Mouse (Mus musculus) adrenal gland, postnatal 4 days (tissue): ENCODE data around the gene Mid1. TPM values are rescaled to one million over a fixed set of nuclear protein-coding genes. Genes with fewer than 3 reads are reported as not detected.
"Not testable (repeated sequence)": the region's sequence is repeated elsewhere in the genome, so short reads cannot be mapped to it uniquely, and the experiment has no call there.

Source experiments
- DNase-seq, 2 experiments: peaks; one replicate each; pipeline ENCODE4 v3.0.0; 2021 to 2022; ENCODE audit warnings: low spot score in 2 of 2, mixed read lengths in 2 of 2
- total RNA-seq, 2 experiments: library from RNA; stranded (reverse); gene quantifications; 2 replicates each; pipeline ENCODE4 v1.2.3; 2021

The Mid1 gene
- total RNA-seq, 2 experiments from 2014 or later = 22.7 to 35.3 TPM

GRCm38 (mm10) chrX:170010581-170011528 is 325.9 kb downstream of the Mid1 start:
- DNase-seq = peak in 1 of 2 experiments; percentile 53

- not testable (repeated sequence) for DNase-seq
These were observed 326.5 kb downstream of the Mid1 start for GRCm38 (mm10) chrX:170011529-170011879.

GRCm38 (mm10) chrX:170013421-170013820 is 328.4 kb downstream of the Mid1 start:
- peak in 1 of 2 experiments; percentile 2 for DNase-seq

GRCm38 (mm10) chrX:170014038-170014437 is 329.0 kb downstream of the Mid1 start:
- not testable (repeated sequence) for DNase-seq

- not testable (repeated sequence) for DNase-seq
These were observed 330.9 kb downstream of the Mid1 start for GRCm38 (mm10) chrX:170015883-170016282.

GRCm38 (mm10) chrX:170017333-170018245 is 332.6 kb downstream of the Mid1 start:
- peak in 1 of 2 experiments; percentile 50 for DNase-seq

GRCm38 (mm10) chrX:170018571-170019218 is 333.7 kb downstream of the Mid1 start:
- DNase-seq = peak in 1 of 2 experiments; percentile 57

GRCm38 (mm10) chrX:170019219-170019953 is 334.4 kb downstream of the Mid1 start:
- DNase-seq = peak in 1 of 2 experiments; percentile 37

- DNase-seq = peak; percentile 89 to 100
These were observed 335.1 kb downstream of the Mid1 start for GRCm38 (mm10) chrX:170019954-170020689.

GRCm38 (mm10) chrX:170020690-170021050 is 335.7 kb downstream of the Mid1 start:
- peak in 1 of 2 experiments; percentile 55 for DNase-seq

- peak in 1 of 2 experiments; percentile 42 for DNase-seq
These were observed 336.2 kb downstream of the Mid1 start for GRCm38 (mm10) chrX:170021205-170021604.

GRCm38 (mm10) chrX:170021750-170022461 is 336.9 kb downstream of the Mid1 start:
- peak in 1 of 2 experiments; percentile 19 for DNase-seq

Other genes starting within 250 kb of the Mid1 start
- not detected for gene 4933400A11Rik, start 94.4 kb downstream of the Mid1 start, total RNA-seq